Mouse (Mus musculus): ENCODE measurements at regions not wholly inside any gene's neighbourhood (a gene's known extent, or its start where the extent isn't known, plus 50 kb on each side); places are given as distances from the start of the nearest gene placed in this dataset.

GRCm38 (mm10) chr2:50519129-50519504 is 222.5 kb upstream of the Mmadhc start:
- no peaks in the 10 kb centered on the region for H3K27me3 ChIP-seq (ENCODE audit: control insufficient read depth, insufficient read depth, low read length)
- H3K4me3 ChIP-seq (ENCODE audit: low read depth, low read length), result no peak overlapping the region
- TF ChIP-seq CTCF (IDR thresholded peaks at IDR 0.05; ENCODE audit: extremely low read depth, insufficient read length, insufficient replicate concordance, low read depth, low read length) (no peak), POLR2A (IDR thresholded peaks at IDR 0.05; ENCODE audit: low read depth, low read length) (no peak)
- H3K36me3 ChIP-seq (ENCODE audit: control insufficient read depth, insufficient read depth, low read length), result no peaks in the 10 kb centered on the region
- H3K27ac ChIP-seq (ENCODE audit: insufficient read depth, low read depth, low read length), result no peak overlapping the region
- 76% methylated on average over 1 of the region's 1 CpGs for WGBS
- H3K4me1 ChIP-seq (ENCODE audit: control insufficient read depth, insufficient read depth, insufficient read length, low read length), result no peaks in the 10 kb centered on the region

- no peaks in the 10 kb centered on the region for H3K4me1 ChIP-seq (ENCODE audit: control insufficient read depth, insufficient read depth, insufficient read length, low read length)
These were observed 221.9 kb upstream of the Mmadhc start for GRCm38 (mm10) chr2:50518371-50519128.

GRCm38 (mm10) chr2:50513276-50513675 is 216.7 kb upstream of the Mmadhc start:
- no peak overlapping the region for H3K27ac ChIP-seq (ENCODE audit: insufficient read depth, low read depth, low read length)
- TF ChIP-seq CTCF (IDR thresholded peaks at IDR 0.05; ENCODE audit: extremely low read depth, insufficient read length, insufficient replicate concordance, low read depth, low read length) (no peak), POLR2A (IDR thresholded peaks at IDR 0.05; ENCODE audit: low read depth, low read length) (no peak)
- no peaks in the 10 kb centered on the region for H3K27me3 ChIP-seq (ENCODE audit: control insufficient read depth, insufficient read depth, low read length)
- H3K4me3 ChIP-seq (ENCODE audit: low read depth, low read length), result no peak overlapping the region
- no peaks in the 10 kb centered on the region for H3K4me1 ChIP-seq (ENCODE audit: control insufficient read depth, insufficient read depth, insufficient read length, low read length)
- 89% methylated on average over 4 of the region's 4 CpGs for whole genome bisulfite sequencing
- H3K36me3 ChIP-seq (ENCODE audit: control insufficient read depth, insufficient read depth, low read length), result no peaks in the 10 kb centered on the region

More at GRCm38 (mm10) chr2:50518371-50519128, 221.9 kb upstream of the Mmadhc start:
- H3K27me3 ChIP-seq (ENCODE audit: control insufficient read depth, insufficient read depth, low read length), result no peaks in the 10 kb centered on the region
- H3K36me3 ChIP-seq (ENCODE audit: control insufficient read depth, insufficient read depth, low read length), result no peaks in the 10 kb centered on the region
- WGBS, result 51% methylated on average over 10 of the region's 10 CpGs
- no peak overlapping the region for H3K27ac ChIP-seq (ENCODE audit: insufficient read depth, low read depth, low read length)
- no peak for TF ChIP-seq POLR2A (IDR thresholded peaks at IDR 0.05; ENCODE audit: low read depth, low read length)
- TF ChIP-seq CTCF (IDR thresholded peaks at IDR 0.05; ENCODE audit: extremely low read depth, insufficient read length, insufficient replicate concordance, low read depth, low read length), result no peak
- H3K4me3 ChIP-seq (ENCODE audit: low read depth, low read length), result no peak overlapping the region

- H3K27me3 ChIP-seq (ENCODE audit: control insufficient read depth, insufficient read depth, low read length), result no peaks in the 10 kb centered on the region
- H3K27ac ChIP-seq (ENCODE audit: insufficient read depth, low read depth, low read length), result no peak overlapping the region
- no peaks in the 10 kb centered on the region for H3K36me3 ChIP-seq (ENCODE audit: control insufficient read depth, insufficient read depth, low read length)
- no peak for TF ChIP-seq POLR2A (IDR thresholded peaks at IDR 0.05; ENCODE audit: low read depth, low read length)
- TF ChIP-seq CTCF (IDR thresholded peaks at IDR 0.05; ENCODE audit: extremely low read depth, insufficient read length, insufficient replicate concordance, low read depth, low read length), result no peak
- WGBS, result 79% methylated on average over 8 of the region's 8 CpGs
- H3K4me1 ChIP-seq (ENCODE audit: control insufficient read depth, insufficient read depth, insufficient read length, low read length), result no peaks in the 10 kb centered on the region
- H3K4me3 ChIP-seq (ENCODE audit: low read depth, low read length), result no peak overlapping the region
These were observed 202.1 kb upstream of the Mmadhc start for GRCm38 (mm10) chr2:50498713-50499112.

GRCm38 (mm10) chr2:50496057-50496433 is 199.4 kb upstream of the Mmadhc start:
- H3K4me1 ChIP-seq (ENCODE audit: control insufficient read depth, insufficient read depth, insufficient read length, low read length), result no peaks in the 10 kb centered on the region
- H3K27me3 ChIP-seq (ENCODE audit: control insufficient read depth, insufficient read depth, low read length), result no peaks in the 10 kb centered on the region
- WGBS, result 77% methylated on average over 3 of the region's 3 CpGs
- no peak overlapping the region for H3K4me3 ChIP-seq (ENCODE audit: low read depth, low read length)
- H3K27ac ChIP-seq (ENCODE audit: insufficient read depth, low read depth, low read length), result no peak overlapping the region
- TF ChIP-seq CTCF (IDR thresholded peaks at IDR 0.05; ENCODE audit: extremely low read depth, insufficient read length, insufficient replicate concordance, low read depth, low read length) (no peak), POLR2A (IDR thresholded peaks at IDR 0.05; ENCODE audit: low read depth, low read length) (no peak)
- no peaks in the 10 kb centered on the region for H3K36me3 ChIP-seq (ENCODE audit: control insufficient read depth, insufficient read depth, low read length)

GRCm38 (mm10) chr2:50495141-50496056 is 198.8 kb upstream of the Mmadhc start:
- no peaks in the 10 kb centered on the region for H3K4me1 ChIP-seq (ENCODE audit: control insufficient read depth, insufficient read depth, insufficient read length, low read length)
- H3K27me3 ChIP-seq (ENCODE audit: control insufficient read depth, insufficient read depth, low read length), result no peaks in the 10 kb centered on the region
- TF ChIP-seq POLR2A (IDR thresholded peaks at IDR 0.05; ENCODE audit: low read depth, low read length), result no peak
- no peak for TF ChIP-seq CTCF (IDR thresholded peaks at IDR 0.05; ENCODE audit: extremely low read depth, insufficient read length, insufficient replicate concordance, low read depth, low read length)
- H3K4me3 ChIP-seq (ENCODE audit: low read depth, low read length), result no peak overlapping the region
- no peaks in the 10 kb centered on the region for H3K36me3 ChIP-seq (ENCODE audit: control insufficient read depth, insufficient read depth, low read length)
- no peak overlapping the region for H3K27ac ChIP-seq (ENCODE audit: insufficient read depth, low read depth, low read length)
- WGBS, result 39% methylated on average over 5 of the region's 5 CpGs

Measured in small intestine, adult 2 months (tissue).